Mouse (Mus musculus): Measurements from ENCODE around the gene Acbd7.

Acbd7 gene

GRCm38 (mm10) chr2:3353160-3353559 is 17.2 kb downstream of the Acbd7 start:
- H3K4me3 ChIP-seq (replicated peaks; ENCODE audit: low read length), result no peak overlapping the region
- H3K27me3 ChIP-seq (ENCODE audit: insufficient read depth, low read length), result no peaks in the 10 kb centered on the region
- no peaks in the 10 kb centered on the region for H3K36me3 ChIP-seq (ENCODE audit: insufficient read depth, low read length)
- H3K9me3 ChIP-seq (ENCODE audit: low read length), result no peaks in the 10 kb centered on the region
- TF ChIP-seq POU5F1 (IDR thresholded peaks at IDR 0.05; ENCODE audit: borderline replicate concordance, low read length) (no peak), CTCF (conservative IDR thresholded peaks at IDR 0.05; ENCODE audit: low read length) (no peak), NANOG (IDR thresholded peaks at IDR 0.05; ENCODE audit: borderline replicate concordance, low read length) (no peak)
- no peaks in the 10 kb centered on the region for H3K4me1 ChIP-seq (replicated peaks; ENCODE audit: low read depth, low read length)

- H3K9me3 ChIP-seq (ENCODE audit: low read length), result no peaks in the 10 kb centered on the region
- no peaks in the 10 kb centered on the region for H3K36me3 ChIP-seq (ENCODE audit: insufficient read depth, low read length)
- H3K27me3 ChIP-seq (ENCODE audit: insufficient read depth, low read length), result no peaks in the 10 kb centered on the region
- no peaks in the 10 kb centered on the region for H3K4me1 ChIP-seq (replicated peaks; ENCODE audit: low read depth, low read length)
- H3K4me3 ChIP-seq (replicated peaks; ENCODE audit: low read length), result no peak overlapping the region
- no peak for TF ChIP-seq POU5F1 (IDR thresholded peaks at IDR 0.05; ENCODE audit: borderline replicate concordance, low read length)
- no peak for TF ChIP-seq NANOG (IDR thresholded peaks at IDR 0.05; ENCODE audit: borderline replicate concordance, low read length)
- no peak for TF ChIP-seq CTCF (conservative IDR thresholded peaks at IDR 0.05; ENCODE audit: low read length)
Measured at GRCm38 (mm10) chr2:3355793-3356192, 19.8 kb downstream of the Acbd7 start.

- Histone ChIP-seq H3K4me3 (replicated peaks; ENCODE audit: low read length) (no peak overlapping the region), H3K36me3 (ENCODE audit: insufficient read depth, low read length) (no peaks in the 10 kb centered on the region), H3K9me3 (ENCODE audit: low read length) (no peaks in the 10 kb centered on the region), H3K4me1 (replicated peaks; ENCODE audit: low read depth, low read length) (no peaks in the 10 kb centered on the region), H3K27me3 (ENCODE audit: insufficient read depth, low read length) (no peaks in the 10 kb centered on the region)
- no peak for TF ChIP-seq POU5F1 (IDR thresholded peaks at IDR 0.05; ENCODE audit: borderline replicate concordance, low read length)
- TF ChIP-seq NANOG (IDR thresholded peaks at IDR 0.05; ENCODE audit: borderline replicate concordance, low read length), result no peak
- no peak for TF ChIP-seq CTCF (conservative IDR thresholded peaks at IDR 0.05; ENCODE audit: low read length)
Measured at GRCm38 (mm10) chr2:3356311-3356710, 20.3 kb downstream of the Acbd7 start.

GRCm38 (mm10) chr2:3357887-3358286 is 21.9 kb downstream of the Acbd7 start:
- Histone ChIP-seq H3K4me1 (replicated peaks; ENCODE audit: low read depth, low read length) (no peaks in the 10 kb centered on the region), H3K36me3 (ENCODE audit: insufficient read depth, low read length) (no peaks in the 10 kb centered on the region), H3K4me3 (replicated peaks; ENCODE audit: low read length) (no peak overlapping the region), H3K27me3 (ENCODE audit: insufficient read depth, low read length) (no peaks in the 10 kb centered on the region), H3K9me3 (ENCODE audit: low read length) (no peaks in the 10 kb centered on the region)
- TF ChIP-seq NANOG (IDR thresholded peaks at IDR 0.05; ENCODE audit: borderline replicate concordance, low read length) (no peak), CTCF (conservative IDR thresholded peaks at IDR 0.05; ENCODE audit: low read length) (no peak), POU5F1 (IDR thresholded peaks at IDR 0.05; ENCODE audit: borderline replicate concordance, low read length) (no peak)

- TF ChIP-seq CTCF (conservative IDR thresholded peaks at IDR 0.05; ENCODE audit: low read length), result no peak
- TF ChIP-seq NANOG (IDR thresholded peaks at IDR 0.05; ENCODE audit: borderline replicate concordance, low read length), result no peak
- no peak for TF ChIP-seq POU5F1 (IDR thresholded peaks at IDR 0.05; ENCODE audit: borderline replicate concordance, low read length)
- Histone ChIP-seq H3K4me3 (replicated peaks; ENCODE audit: low read length) (no peak overlapping the region), H3K9me3 (ENCODE audit: low read length) (no peaks in the 10 kb centered on the region), H3K4me1 (replicated peaks; ENCODE audit: low read depth, low read length) (no peaks in the 10 kb centered on the region), H3K36me3 (ENCODE audit: insufficient read depth, low read length) (no peaks in the 10 kb centered on the region), H3K27me3 (ENCODE audit: insufficient read depth, low read length) (no peaks in the 10 kb centered on the region)
Measured at GRCm38 (mm10) chr2:3361067-3361466, 25.1 kb downstream of the Acbd7 start.

GRCm38 (mm10) chr2:3365127-3365526 is 29.2 kb downstream of the Acbd7 start:
- Histone ChIP-seq H3K9me3 (ENCODE audit: low read length) (no peaks in the 10 kb centered on the region), H3K4me3 (replicated peaks; ENCODE audit: low read length) (no peak overlapping the region), H3K27me3 (ENCODE audit: insufficient read depth, low read length) (no peaks in the 10 kb centered on the region), H3K4me1 (replicated peaks; ENCODE audit: low read depth, low read length) (no peaks in the 10 kb centered on the region), H3K36me3 (ENCODE audit: insufficient read depth, low read length) (no peaks in the 10 kb centered on the region)
- no peak for TF ChIP-seq POU5F1 (IDR thresholded peaks at IDR 0.05; ENCODE audit: borderline replicate concordance, low read length)
- TF ChIP-seq NANOG (IDR thresholded peaks at IDR 0.05; ENCODE audit: borderline replicate concordance, low read length), result no peak

GRCm38 (mm10) chr2:3387105-3387860 is 51.3 kb downstream of the Acbd7 start:
- Histone ChIP-seq H3K4me1 (replicated peaks; ENCODE audit: low read depth, low read length) (no peaks in the 10 kb centered on the region), H3K36me3 (ENCODE audit: insufficient read depth, low read length) (no peaks in the 10 kb centered on the region), H3K4me3 (replicated peaks; ENCODE audit: low read length) (no peak overlapping the region), H3K27me3 (ENCODE audit: insufficient read depth, low read length) (no peaks in the 10 kb centered on the region), H3K9me3 (ENCODE audit: low read length) (peaks cover 8% of the 10 kb centered on the region)
- TF ChIP-seq CTCF (conservative IDR thresholded peaks at IDR 0.05; ENCODE audit: low read length) (no peak), NANOG (IDR thresholded peaks at IDR 0.05; ENCODE audit: borderline replicate concordance, low read length) (no peak), POU5F1 (IDR thresholded peaks at IDR 0.05; ENCODE audit: borderline replicate concordance, low read length) (no peak)
